Mouse (Mus musculus): ENCODE data around the gene BC048403. TPM values are rescaled to one million over a fixed set of nuclear protein-coding genes. Genes with fewer than 3 reads are reported as not detected.

The BC048403 gene
- total RNA-seq (2017) = 4.8 and 5.5 TPM in 2 replicates

- ATAC-seq (replicated peaks; ENCODE audit: low read depth, poor library complexity, severe bottlenecking) = peak; percentile 92
These were observed at the start of gene BC048403 for GRCm38 (mm10) chr10:121739548-121740505. Gene BC048403, plus strand, starts transcription at chr10:121739937.

- peak; percentile 37 for ATAC-seq (replicated peaks; ENCODE audit: low read depth, poor library complexity, severe bottlenecking)
These were observed 46.7 kb upstream of the BC048403 start for GRCm38 (mm10) chr10:121692944-121693579.

- ATAC-seq (replicated peaks; ENCODE audit: low read depth, poor library complexity, severe bottlenecking) = no peak
These were observed 45.2 kb upstream of the BC048403 start for GRCm38 (mm10) chr10:121694567-121694966.

GRCm38 (mm10) chr10:121701296-121702248, 38.2 kb upstream of the BC048403 start:
- ATAC-seq (replicated peaks; ENCODE audit: low read depth, poor library complexity, severe bottlenecking) = peak; percentile 76

GRCm38 (mm10) chr10:121703619-121704018, 36.1 kb upstream of the BC048403 start:
- ATAC-seq (replicated peaks; ENCODE audit: low read depth, poor library complexity, severe bottlenecking) = no peak

- ATAC-seq (replicated peaks; ENCODE audit: low read depth, poor library complexity, severe bottlenecking) = no peak
These were observed 34.9 kb upstream of the BC048403 start for GRCm38 (mm10) chr10:121704871-121705270.

- ATAC-seq (replicated peaks; ENCODE audit: low read depth, poor library complexity, severe bottlenecking) = peak; percentile 71
These were observed 34.2 kb upstream of the BC048403 start for GRCm38 (mm10) chr10:121705399-121706163.

GRCm38 (mm10) chr10:121716862-121717261, 22.9 kb upstream of the BC048403 start:
- ATAC-seq (replicated peaks; ENCODE audit: low read depth, poor library complexity, severe bottlenecking) = no peak

- ATAC-seq (replicated peaks; ENCODE audit: low read depth, poor library complexity, severe bottlenecking) = no peak
These were observed 20.7 kb upstream of the BC048403 start for GRCm38 (mm10) chr10:121718896-121719585.

- ATAC-seq (replicated peaks; ENCODE audit: low read depth, poor library complexity, severe bottlenecking) = no peak
These were observed 19.0 kb upstream of the BC048403 start for GRCm38 (mm10) chr10:121720701-121721100.

GRCm38 (mm10) chr10:121726505-121726904, 13.2 kb upstream of the BC048403 start:
- ATAC-seq (replicated peaks; ENCODE audit: low read depth, poor library complexity, severe bottlenecking) = no peak

GRCm38 (mm10) chr10:121727151-121727550, 12.6 kb upstream of the BC048403 start:
- no peak for ATAC-seq (replicated peaks; ENCODE audit: low read depth, poor library complexity, severe bottlenecking)

GRCm38 (mm10) chr10:121728226-121728625, 11.5 kb upstream of the BC048403 start:
- ATAC-seq (replicated peaks; ENCODE audit: low read depth, poor library complexity, severe bottlenecking) = no peak

GRCm38 (mm10) chr10:121731048-121731725, 8.6 kb upstream of the BC048403 start:
- ATAC-seq (replicated peaks; ENCODE audit: low read depth, poor library complexity, severe bottlenecking) = peak; percentile 90

GRCm38 (mm10) chr10:121732542-121732941, 7.2 kb upstream of the BC048403 start:
- ATAC-seq (replicated peaks; ENCODE audit: low read depth, poor library complexity, severe bottlenecking) = no peak

GRCm38 (mm10) chr10:121737256-121737655, 2.5 kb upstream of the BC048403 start:
- no peak for ATAC-seq (replicated peaks; ENCODE audit: low read depth, poor library complexity, severe bottlenecking)

- no peak for ATAC-seq (replicated peaks; ENCODE audit: low read depth, poor library complexity, severe bottlenecking)
These were observed 2.6 kb downstream of the BC048403 start for GRCm38 (mm10) chr10:121742336-121742735.

GRCm38 (mm10) chr10:121750175-121750574, 10.4 kb downstream of the BC048403 start:
- ATAC-seq (replicated peaks; ENCODE audit: low read depth, poor library complexity, severe bottlenecking) = no peak
